Mouse (Mus musculus) E14TG2a.4 (cell line): ENCODE data around the gene Pea15a.

ENCODE experiments used
- H3K27me3 ChIP-seq: 2 replicates; pipeline ENCODE4 v1.6.1; 2014; ENCODE audit warnings: low read length, control low read depth; ENCODE audit not compliant: insufficient read depth
- H3K36me3 ChIP-seq: 2 replicates; pipeline ENCODE4 v1.6.1; 2014; ENCODE audit warnings: low read length, control low read depth; ENCODE audit not compliant: insufficient read depth
- H3K4me1 ChIP-seq: replicated peaks from 2 replicates; pipeline ENCODE4 v1.6.1; 2014; ENCODE audit warnings: low read depth, low read length, control low read depth
- H3K4me3 ChIP-seq: replicated peaks from 2 replicates; pipeline ENCODE4 v1.5.1; 2014; ENCODE audit warnings: mild to moderate bottlenecking, low read length
- H3K9me3 ChIP-seq: 2 replicates; pipeline ENCODE4 v1.6.1; 2014; ENCODE audit warnings: low read length, control low read depth
- CTCF ChIP-seq: conservative IDR thresholded peaks from 2 replicates; pipeline ENCODE4 v1.5.1; 2014; ENCODE audit warnings: low read length
- NANOG ChIP-seq: IDR thresholded peaks from 2 replicates; pipeline ENCODE4 v1.6.1; 2014; ENCODE audit warnings: borderline replicate concordance, low read length, mixed read lengths
- POU5F1 ChIP-seq: IDR thresholded peaks from 2 replicates; pipeline ENCODE4 v1.6.1; 2014; ENCODE audit warnings: low read length, borderline replicate concordance

Gene Pea15a

GRCm38 (mm10) chr1:172213771-172214170, 7.2 kb upstream of the Pea15a start:
- peaks cover 3% of the 10 kb centered on the region; the same call in 1 of the 2 replicates for H3K36me3 ChIP-seq
- TF ChIP-seq POU5F1, result no peak
- TF ChIP-seq NANOG, result no peak
- TF ChIP-seq CTCF, result no peak
- H3K4me3 ChIP-seq, result peak overlapping the region; percentile 27; the same call in 1 of the 2 replicates
- H3K27me3 ChIP-seq, result no peaks in the 10 kb centered on the region
- peaks cover 82% of the 10 kb centered on the region for H3K4me1 ChIP-seq
- H3K9me3 ChIP-seq, result no peaks in the 10 kb centered on the region

- peak overlapping the region; percentile 27; the same call in 1 of the 2 replicates for H3K4me3 ChIP-seq
- peaks cover 72% of the 10 kb centered on the region for H3K4me1 ChIP-seq
- TF ChIP-seq CTCF (no peak), POU5F1 (no peak), NANOG (no peak)
- H3K9me3 ChIP-seq, result no peaks in the 10 kb centered on the region
- no peaks in the 10 kb centered on the region for H3K27me3 ChIP-seq
- peaks cover 3% of the 10 kb centered on the region; the same call in 1 of the 2 replicates for H3K36me3 ChIP-seq
These were observed 6.2 kb upstream of the Pea15a start for GRCm38 (mm10) chr1:172212776-172213175.

GRCm38 (mm10) chr1:172207111-172207584, 544 bp upstream of the Pea15a start:
- peaks cover 74% of the 10 kb centered on the region for H3K4me1 ChIP-seq
- peaks cover 6% of the 10 kb centered on the region for H3K27me3 ChIP-seq
- no peak overlapping the region for H3K4me3 ChIP-seq
- H3K9me3 ChIP-seq, result no peaks in the 10 kb centered on the region
- peaks cover 5% of the 10 kb centered on the region for H3K36me3 ChIP-seq
- no peak for TF ChIP-seq NANOG
- TF ChIP-seq POU5F1, result no peak

- Histone ChIP-seq H3K27me3 (peaks cover 6% of the 10 kb centered on the region), H3K36me3 (peaks cover 20% of the 10 kb centered on the region), H3K4me3 (peak overlapping the region; percentile 84), H3K4me1 (peaks cover 75% of the 10 kb centered on the region), H3K9me3 (no peaks in the 10 kb centered on the region)
- TF ChIP-seq NANOG (no peak), POU5F1 (no peak), CTCF (no peak)
These were observed 890 bp downstream of the Pea15a start for GRCm38 (mm10) chr1:172205741-172206087.

- Histone ChIP-seq H3K9me3 (no peaks in the 10 kb centered on the region), H3K36me3 (peaks cover 26% of the 10 kb centered on the region), H3K4me1 (peaks cover 75% of the 10 kb centered on the region), H3K4me3 (peak overlapping the region; percentile 84), H3K27me3 (peaks cover 6% of the 10 kb centered on the region)
- TF ChIP-seq CTCF (no peak), NANOG (no peak), POU5F1 (no peak)
These were observed 1.5 kb downstream of the Pea15a start for GRCm38 (mm10) chr1:172204814-172205740.

GRCm38 (mm10) chr1:172204033-172204813, 2.4 kb downstream of the Pea15a start:
- H3K9me3 ChIP-seq, result no peaks in the 10 kb centered on the region
- peaks cover 32% of the 10 kb centered on the region for H3K36me3 ChIP-seq
- peaks cover 6% of the 10 kb centered on the region for H3K27me3 ChIP-seq
- H3K4me3 ChIP-seq, result peak overlapping the region; percentile 35
- TF ChIP-seq POU5F1 (no peak), CTCF (no peak), NANOG (no peak)
- peaks cover 72% of the 10 kb centered on the region for H3K4me1 ChIP-seq

- H3K4me1 ChIP-seq, result peaks cover 72% of the 10 kb centered on the region
- peak overlapping the region; percentile 35 for H3K4me3 ChIP-seq
- no peaks in the 10 kb centered on the region for H3K9me3 ChIP-seq
- peaks cover 6% of the 10 kb centered on the region for H3K27me3 ChIP-seq
- TF ChIP-seq NANOG (no peak), POU5F1 (no peak), CTCF (no peak)
- peaks cover 36% of the 10 kb centered on the region for H3K36me3 ChIP-seq
These were observed 3.0 kb downstream of the Pea15a start for GRCm38 (mm10) chr1:172203566-172203965.

- no peak for TF ChIP-seq CTCF
- no peak for TF ChIP-seq POU5F1
- TF ChIP-seq NANOG, result no peak
- Histone ChIP-seq H3K9me3 (no peaks in the 10 kb centered on the region), H3K36me3 (peaks cover 41% of the 10 kb centered on the region), H3K27me3 (peaks cover 6% of the 10 kb centered on the region), H3K4me3 (0 out of 2 replicates have a peak overlapping the region, but pooled peaks have one; percentile 35), H3K4me1 (peaks cover 72% of the 10 kb centered on the region)
These were observed 3.6 kb downstream of the Pea15a start for GRCm38 (mm10) chr1:172202894-172203522.
